Mouse (Mus musculus) adrenal gland, adult 8-10 months (tissue): ENCODE measurements at regions not wholly inside any gene's neighbourhood (a gene's known extent, or its start where the extent isn't known, plus 50 kb on each side); places are given as distances from the start of the nearest gene placed in this dataset.

Experiments used
- DNase-seq: peaks from one replicate; pipeline ENCODE4 v3.0.0; 2022

DNA sequence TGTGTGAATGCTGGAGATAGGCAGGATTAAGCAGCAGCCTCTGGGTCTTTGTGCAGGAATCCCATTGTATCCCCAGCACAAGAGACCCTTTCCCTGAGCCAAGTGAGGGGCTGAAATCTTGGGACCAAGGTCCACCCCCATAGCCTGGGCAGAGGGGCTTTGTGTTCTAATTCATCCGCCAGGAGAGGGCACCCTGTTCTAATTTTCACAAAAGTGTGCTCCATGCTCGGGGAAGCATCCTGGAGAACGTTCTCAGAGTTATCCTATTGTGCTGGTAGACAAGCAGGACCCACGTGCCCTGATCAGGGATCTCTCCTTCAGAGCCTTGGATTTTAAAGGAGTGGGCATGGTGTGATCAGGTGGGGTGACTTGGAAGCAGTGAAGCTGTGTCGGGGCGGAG, 191.5 kb upstream of the 4931429L15Rik start:
- no peak for DNase-seq

DNA sequence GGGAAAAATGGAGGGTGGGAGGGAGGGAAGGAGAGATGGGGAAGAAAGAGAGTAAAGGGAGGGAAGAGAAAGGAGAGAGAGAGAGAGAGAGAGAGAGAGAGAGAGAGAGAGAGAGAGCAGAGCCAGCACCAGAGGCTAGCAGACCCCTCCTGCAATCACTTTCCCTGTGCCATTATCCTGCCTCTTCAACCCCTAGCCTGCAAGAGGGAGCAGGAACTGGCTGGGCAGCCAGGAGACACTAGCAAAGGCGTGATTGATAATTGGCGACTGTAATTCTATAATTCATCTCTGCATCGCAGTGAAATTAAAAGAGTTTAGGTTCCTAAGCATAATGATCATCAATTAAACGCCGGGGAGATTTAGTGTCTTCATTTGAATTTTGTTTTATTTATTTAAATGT, 190.1 kb upstream of the 4931429L15Rik start:
- DNase-seq, result no peak

DNA sequence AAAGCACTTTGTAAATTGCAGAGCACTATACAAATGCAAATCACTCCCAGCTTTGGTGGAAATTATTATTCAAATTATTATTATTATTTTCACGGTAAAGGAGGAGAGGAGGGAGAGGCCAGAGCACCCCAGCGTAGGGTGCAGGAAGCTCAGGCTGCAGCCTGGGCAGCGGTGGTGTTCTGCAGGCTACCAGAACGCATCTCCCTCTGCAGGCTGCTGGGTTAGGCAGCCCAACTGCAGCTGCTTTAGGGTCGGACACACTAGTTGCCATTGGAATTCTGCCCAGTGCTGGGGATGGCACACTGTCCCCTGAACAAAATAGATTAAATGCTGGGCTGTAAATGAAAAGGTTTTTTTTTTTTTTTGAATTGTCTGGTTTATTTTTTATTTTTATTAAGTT, 189.7 kb upstream of the 4931429L15Rik start:
- no peak for DNase-seq

- no peak for DNase-seq
Observed at GRCm38 (mm10) chr9:46507036-46507435, 187.2 kb upstream of the 4931429L15Rik start.

DNA sequence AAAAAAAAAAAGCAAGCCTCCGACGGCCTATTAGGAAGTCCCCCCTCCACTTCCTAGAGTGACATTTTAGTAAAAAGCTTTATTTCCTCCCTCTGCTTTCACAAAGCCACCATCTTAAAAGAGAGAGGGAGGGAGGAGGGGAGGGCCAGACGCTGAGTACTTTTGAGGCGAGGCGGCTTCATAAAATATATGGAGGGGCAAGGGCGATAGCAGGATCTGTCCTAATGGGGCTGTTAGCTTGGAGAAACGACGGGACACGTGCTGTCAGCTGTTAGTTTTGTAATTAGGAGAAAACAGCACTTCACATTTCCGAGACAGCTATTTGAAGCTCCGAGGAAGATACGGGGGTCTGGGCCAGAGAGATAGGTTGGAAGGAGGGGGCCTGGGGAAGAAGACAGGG, 184.8 kb upstream of the 4931429L15Rik start:
- no peak for DNase-seq

GRCm38 (mm10) chr9:46504133-46504416, 184.3 kb upstream of the 4931429L15Rik start:
- no peak for DNase-seq

DNA sequence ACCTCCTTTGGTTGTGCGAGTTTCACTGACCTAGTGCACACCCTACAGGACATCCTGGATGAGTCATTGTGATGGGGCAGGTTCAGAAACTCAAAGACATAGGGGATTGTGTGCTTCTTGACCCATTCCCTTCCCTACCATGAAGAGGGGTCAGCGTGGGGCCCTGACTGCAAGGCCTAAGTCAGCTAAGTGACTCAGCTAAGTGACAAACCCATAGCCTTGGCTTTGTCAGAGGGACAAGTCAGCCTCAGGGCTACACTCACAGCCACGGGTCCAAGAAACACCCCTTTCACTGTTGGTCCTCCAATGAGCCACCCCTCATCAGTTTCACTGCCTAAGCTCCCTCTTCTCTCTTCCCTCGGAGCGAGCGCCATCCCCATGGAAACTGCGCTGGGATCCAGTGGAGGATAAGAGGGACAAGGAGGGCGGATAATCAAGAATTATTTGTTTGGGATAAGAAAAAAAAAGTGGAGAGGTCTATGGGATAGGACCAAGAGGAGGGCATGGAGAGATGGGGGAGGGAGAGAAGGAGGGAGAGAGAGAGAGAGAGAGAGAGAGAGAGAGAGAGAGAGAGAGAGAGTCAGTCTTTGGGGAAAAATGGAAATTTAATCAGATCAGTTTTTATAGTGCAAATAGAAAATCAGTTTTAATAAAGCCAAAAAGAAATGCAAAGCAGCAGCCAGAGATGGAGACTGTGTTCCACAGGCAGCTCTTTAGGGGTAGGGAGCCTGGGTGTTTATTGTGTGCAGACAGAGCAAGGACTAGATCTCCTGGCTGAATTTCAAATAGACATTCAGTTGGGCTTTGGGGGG, 183.7 kb upstream of the 4931429L15Rik start:
- peak; percentile 16 for DNase-seq

DNA sequence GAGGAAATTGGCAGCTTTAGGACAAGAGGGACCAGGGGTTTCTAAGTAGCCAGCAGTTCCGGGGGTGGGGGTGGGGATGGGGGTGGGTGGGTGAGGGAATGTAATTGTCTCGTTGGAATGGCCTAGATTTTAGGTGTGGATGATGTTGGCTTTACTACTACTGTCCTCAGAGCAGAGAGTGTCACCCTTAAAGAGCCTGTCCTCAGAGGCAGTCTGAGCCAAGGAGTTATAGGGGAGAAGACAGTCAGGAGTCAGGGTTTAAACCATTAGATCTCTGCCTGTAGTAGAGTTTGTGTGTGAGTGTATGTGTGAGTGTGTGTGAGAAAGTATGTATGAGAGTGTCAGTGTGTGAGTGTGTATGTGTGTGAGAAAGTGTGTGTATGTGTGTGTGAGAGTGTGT, 179.6 kb upstream of the 4931429L15Rik start:
- no peak for DNase-seq

- DNase-seq, result no peak
Observed at GRCm38 (mm10) chr9:46498861-46499260, 179.1 kb upstream of the 4931429L15Rik start.

DNA sequence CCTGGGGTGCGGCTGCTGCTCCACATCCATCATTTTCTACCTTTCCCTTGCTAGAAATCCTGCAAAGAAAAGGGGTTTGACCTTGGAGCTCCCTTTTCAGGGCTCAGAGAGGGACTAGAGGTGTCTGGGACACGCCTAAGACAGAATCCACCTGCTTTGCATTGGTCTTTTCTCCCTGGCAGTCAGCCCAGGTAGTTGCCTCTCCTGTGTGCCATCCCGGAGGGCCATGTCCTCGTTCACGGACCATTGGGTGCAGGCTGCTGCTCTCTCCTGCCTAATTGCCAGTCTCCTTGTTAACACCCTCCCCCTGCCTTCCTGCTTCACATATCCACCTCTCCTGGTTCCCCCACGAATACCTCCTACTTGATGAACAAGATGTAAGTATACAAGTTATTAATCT, 175.5 kb upstream of the 4931429L15Rik start:
- DNase-seq, result no peak

DNA sequence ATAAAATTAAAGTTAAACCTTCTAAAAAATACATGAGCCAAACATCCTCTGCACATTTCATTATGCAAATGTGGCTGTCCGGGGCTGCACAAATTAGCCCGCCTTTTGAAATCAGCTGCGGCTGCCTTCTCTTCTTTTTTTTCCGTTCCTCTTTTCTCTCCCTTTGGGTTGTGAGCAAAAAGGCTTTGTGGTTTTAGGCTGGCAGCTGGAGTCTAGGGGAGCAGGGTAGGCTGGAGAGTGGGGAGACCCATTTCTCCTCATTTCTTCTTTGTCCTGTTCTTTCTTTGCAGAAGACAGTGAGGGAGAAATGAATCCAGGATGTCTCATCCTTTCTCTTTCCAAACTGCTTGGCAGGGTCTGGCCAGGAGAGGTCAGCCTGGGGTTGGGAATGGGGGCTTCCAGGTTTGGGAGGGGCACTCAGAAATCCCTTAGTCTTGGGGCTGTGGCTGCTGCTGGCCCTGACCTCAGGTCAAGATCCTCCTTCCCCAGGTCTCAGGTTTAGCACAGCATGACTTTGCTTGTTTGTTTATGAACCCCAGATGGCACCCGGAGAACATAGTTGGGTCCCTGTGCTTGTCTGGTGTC, 163.2 kb upstream of the 4931429L15Rik start:
- no peak for DNase-seq

GRCm38 (mm10) chr9:46482034-46482858, 162.5 kb upstream of the 4931429L15Rik start:
- no peak for DNase-seq

GRCm38 (mm10) chr9:46481491-46481890, 161.7 kb upstream of the 4931429L15Rik start:
- DNase-seq, result no peak

DNA sequence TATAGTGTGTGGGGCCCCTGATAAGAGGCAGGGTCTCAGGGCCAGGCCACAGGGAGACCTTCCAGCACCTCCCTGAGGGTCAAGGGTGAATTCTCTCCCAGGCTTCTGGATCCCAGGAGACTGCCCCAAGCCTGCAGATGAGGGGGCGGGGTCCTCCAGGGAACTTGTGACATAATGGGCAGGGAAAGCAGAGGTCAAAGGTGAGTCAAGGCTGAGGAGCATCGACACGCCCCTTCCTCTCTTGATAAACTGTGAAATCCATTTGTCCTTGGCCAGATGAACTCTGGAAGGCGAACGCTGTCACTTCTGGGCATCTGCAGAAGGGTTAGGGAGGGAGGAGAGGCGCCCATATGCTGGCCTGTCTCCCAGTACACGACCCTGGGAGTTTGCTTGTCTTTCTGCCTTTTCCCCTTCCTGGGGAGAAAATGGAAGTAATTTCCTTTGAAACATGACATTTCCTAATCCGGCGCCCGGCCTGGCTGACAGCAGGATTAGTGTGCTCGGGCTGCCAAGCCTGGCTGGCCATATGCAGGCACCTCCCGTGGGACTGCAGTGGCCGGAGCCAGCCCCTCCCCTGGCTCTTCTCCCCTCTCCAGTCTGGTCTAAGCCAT, 160.4 kb upstream of the 4931429L15Rik start:
- DNase-seq, result peak; percentile 76

DNA sequence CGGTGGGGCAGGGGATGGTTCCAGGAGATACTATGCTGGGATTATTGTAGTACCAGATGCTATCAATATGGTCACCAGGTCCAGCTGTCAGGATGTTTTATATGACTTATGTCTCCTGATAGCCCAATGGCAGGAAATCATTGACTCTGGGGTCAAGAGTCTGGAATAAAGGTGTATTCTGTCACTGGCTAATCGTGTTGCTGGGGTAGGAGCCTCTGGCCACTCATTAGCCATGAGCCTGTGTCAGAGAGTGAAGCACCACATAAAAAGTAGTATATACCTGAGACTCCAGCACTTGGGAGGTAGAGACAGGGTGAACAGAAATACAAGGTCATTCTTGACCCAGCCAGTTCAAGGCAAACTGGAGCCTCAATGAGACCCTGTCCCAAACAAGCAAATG, 158.8 kb upstream of the 4931429L15Rik start:
- no peak for DNase-seq

DNA sequence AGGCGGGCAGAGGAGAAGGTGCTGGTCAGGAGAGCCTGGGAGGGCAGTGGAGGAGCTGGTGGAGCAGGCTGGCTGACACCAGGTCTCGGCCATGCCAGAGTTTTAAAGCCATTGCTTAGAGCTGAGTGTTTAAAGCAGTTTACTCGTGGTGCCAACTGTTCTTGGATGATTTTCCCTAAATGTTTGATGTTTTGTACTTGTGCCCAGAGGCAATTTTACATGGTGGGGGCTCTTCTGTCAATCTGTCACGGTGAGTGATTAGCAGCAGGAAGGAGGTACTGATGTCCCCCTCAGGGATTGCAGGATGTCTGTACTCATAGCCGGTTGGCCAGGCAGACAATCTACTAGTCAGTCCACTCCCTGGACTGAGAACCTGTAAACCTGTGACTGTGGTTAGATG, 156.7 kb upstream of the 4931429L15Rik start:
- no peak for DNase-seq

GRCm38 (mm10) chr9:46473681-46474080, 153.9 kb upstream of the 4931429L15Rik start:
- no peak for DNase-seq

GRCm38 (mm10) chr9:46469521-46469920, 149.7 kb upstream of the 4931429L15Rik start:
- DNase-seq, result no peak

DNA sequence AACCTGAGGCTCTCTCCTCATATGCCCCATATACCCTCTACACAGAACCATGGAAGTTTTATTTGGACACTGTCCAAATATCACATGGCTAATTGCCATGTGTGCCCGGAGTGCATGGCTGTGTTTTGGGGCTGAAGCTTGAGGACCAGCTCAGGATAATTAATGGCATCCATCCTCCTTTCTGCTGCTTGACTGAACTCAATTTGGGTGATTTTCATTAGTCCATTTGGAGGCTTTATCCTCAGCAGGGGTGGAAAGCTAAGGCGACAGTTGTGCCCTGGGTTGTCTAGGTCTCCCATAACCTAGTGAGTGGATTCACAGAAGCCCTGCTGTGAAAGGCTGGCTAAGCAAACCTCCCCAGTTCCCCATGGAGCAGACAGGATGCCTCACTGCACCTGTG, 148.5 kb upstream of the 4931429L15Rik start:
- DNase-seq, result no peak

DNA sequence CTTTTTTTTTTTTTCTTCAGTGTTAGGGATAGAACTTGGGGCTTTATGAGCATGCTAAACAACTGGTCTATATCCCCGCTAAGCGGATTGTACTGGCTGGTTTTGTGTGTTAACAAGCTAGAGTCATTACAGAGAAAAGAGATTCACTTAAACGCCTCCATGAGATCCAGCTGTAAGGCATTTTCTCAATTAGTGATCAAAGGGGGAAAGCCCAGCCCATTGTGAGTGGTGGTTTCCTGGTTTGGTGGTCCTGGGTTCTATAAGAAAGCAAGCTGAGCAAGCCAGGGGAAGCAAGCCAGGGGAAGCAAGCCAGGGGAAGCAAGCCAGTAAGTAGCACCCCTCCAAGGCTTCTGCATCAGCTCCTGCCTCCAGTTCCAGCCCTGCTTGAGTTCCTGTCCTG, 147.9 kb upstream of the 4931429L15Rik start:
- DNase-seq, result no peak

GRCm38 (mm10) chr9:46462681-46463080, 142.9 kb upstream of the 4931429L15Rik start:
- DNase-seq, result no peak

DNA sequence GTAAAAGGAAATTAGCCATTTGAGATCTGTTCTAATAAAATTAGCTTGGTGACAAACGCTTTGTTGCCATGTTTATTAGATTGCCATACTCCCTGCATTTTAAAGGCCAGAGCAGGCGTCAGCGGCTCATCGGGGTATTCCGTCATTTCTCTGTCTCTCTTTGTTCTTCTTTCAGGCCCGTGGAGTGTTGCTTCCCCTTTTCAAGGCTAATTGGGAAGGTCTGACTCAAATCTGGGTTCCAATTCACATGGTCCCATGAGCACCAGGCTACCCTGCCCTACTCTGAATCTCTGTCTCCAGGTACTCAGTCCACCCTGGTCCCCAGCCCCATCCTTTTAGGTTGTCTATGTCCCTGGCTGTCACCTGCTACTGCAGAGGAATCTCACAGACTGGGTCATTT, 138.2 kb upstream of the 4931429L15Rik start:
- DNase-seq, result no peak
